Mouse (Mus musculus) central nervous system, embryonic 11.5 days (tissue): ENCODE results near the gene Mcpt1. TPM values are rescaled to one million over a fixed set of nuclear protein-coding genes. Genes with fewer than 3 reads are reported as not detected.

Source experiments
- polyA plus RNA-seq: library from polyadenylated mRNA; depleted of rRNA; stranded (reverse); fragments of >200 nt; gene quantifications from 2 replicates; pipeline ENCODE4 v1.2.3, GENCODE M21; 2012; rRNA removed

The Mcpt1 gene
- not detected in 2 replicates for polyA plus RNA-seq

DNA sequence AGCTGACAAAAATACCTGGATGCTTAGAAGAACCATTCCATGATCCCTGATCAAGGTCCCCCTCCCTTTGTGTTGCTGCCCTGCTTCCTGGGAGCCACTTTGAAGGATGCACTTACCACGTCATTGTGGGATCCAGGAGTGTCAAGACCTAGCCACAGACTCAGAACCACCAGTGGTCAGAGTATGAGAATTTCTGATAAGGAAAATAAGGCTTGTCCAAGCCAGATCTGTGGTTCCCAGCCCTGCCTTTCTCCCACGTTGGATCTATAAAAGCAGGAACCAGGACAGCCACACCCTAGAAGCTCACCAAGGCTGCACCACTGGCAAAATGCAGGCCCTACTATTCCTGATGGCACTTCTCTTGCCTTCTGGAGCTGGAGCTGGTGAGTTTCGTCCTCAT lies at the start of gene Mcpt1:
Gene Mcpt1, plus strand, starts transcription at position 301 of the 400 bp plus-strand sequence.

GRCm38 (mm10) chr14:56030395-56030794 lies 12.6 kb downstream of the Mcpt1 start, which contains the start of gene Mcpt9:
TSS of gene Mcpt9 (minus strand) at chr14:56030495.

DNA sequence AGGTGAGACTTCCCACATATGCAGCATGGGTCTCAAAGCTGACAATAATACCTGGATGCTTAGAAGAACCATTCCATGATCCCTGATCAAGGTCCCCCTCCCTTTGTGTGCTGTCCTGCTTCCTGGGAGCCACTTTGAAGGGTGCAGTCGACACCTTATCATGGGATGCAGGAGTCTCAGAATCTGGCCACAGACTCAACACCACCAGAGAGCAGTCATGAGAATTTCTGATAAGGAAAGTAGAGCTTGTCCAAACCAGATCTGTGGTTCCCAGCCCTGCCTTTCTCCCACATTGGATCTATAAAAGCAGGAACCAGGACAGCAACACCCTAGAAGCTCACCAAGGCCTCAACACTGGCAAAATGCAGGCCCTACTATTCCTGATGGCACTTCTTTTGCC lies 24.0 kb downstream of the Mcpt1 start, which contains the start of gene Mcpt2:
Gene Mcpt2, plus strand, starts transcription at position 250 of the 400 bp plus-strand sequence.

GRCm38 (mm10) chr14:56062213-56062612 lies 44.4 kb downstream of the Mcpt1 start, which contains the start of gene Mcpt4:
TSS of gene Mcpt4 (minus strand) at chr14:56062313.

Other genes starting within 250 kb of the Mcpt1 start
- gene Adcy4, start 233.9 kb upstream of the Mcpt1 start, polyA plus RNA-seq = 3.7 and 15.6 TPM in 2 replicates
- 7.1 and 18.8 TPM in 2 replicates for gene Ripk3, start 229.1 kb upstream of the Mcpt1 start, polyA plus RNA-seq
- gene Nfatc4, start 194.8 kb upstream of the Mcpt1 start, polyA plus RNA-seq = 43.3 and 96.2 TPM in 2 replicates
- gene Nynrin, start 164.0 kb upstream of the Mcpt1 start, polyA plus RNA-seq = 29.2 and 33.9 TPM in 2 replicates
- gene Cbln3, start 133.6 kb upstream of the Mcpt1 start, polyA plus RNA-seq = 0.58 and 0.65 TPM in 2 replicates
- 22.6 and 26.6 TPM in 2 replicates for gene Khnyn, start 133.0 kb upstream of the Mcpt1 start, polyA plus RNA-seq
- gene Sdr39u1, start 117.7 kb upstream of the Mcpt1 start, polyA plus RNA-seq = 30.6 and 42.5 TPM in 2 replicates
- gene Cma1, start 73.3 kb upstream of the Mcpt1 start, polyA plus RNA-seq = 0.05 TPM in 1 of 2 replicates, not detected in the other
- not detected in 2 replicates for gene Cma2, start 67.0 kb upstream of the Mcpt1 start, polyA plus RNA-seq
- not detected in 2 replicates for gene Mcpt9, start 12.5 kb downstream of the Mcpt1 start, polyA plus RNA-seq
- gene Mcpt2, start 24.1 kb downstream of the Mcpt1 start, polyA plus RNA-seq = not detected in 2 replicates
- gene Mcpt4, start 44.3 kb downstream of the Mcpt1 start, polyA plus RNA-seq = not detected in 2 replicates
- gene Mcpt8, start 67.3 kb downstream of the Mcpt1 start, polyA plus RNA-seq = not detected in 2 replicates
- gene Ctsg, start 84.6 kb downstream of the Mcpt1 start, polyA plus RNA-seq = 0.10 and 0.19 TPM in 2 replicates
- not detected in 2 replicates for gene Gzme, start 102.7 kb downstream of the Mcpt1 start, polyA plus RNA-seq
- gene Gzmd, start 114.6 kb downstream of the Mcpt1 start, polyA plus RNA-seq = not detected in 2 replicates
- 0.06 TPM in 1 of 2 replicates, not detected in the other for gene Gzmg, start 141.6 kb downstream of the Mcpt1 start, polyA plus RNA-seq
- not detected in 2 replicates for gene Gzmn, start 156.6 kb downstream of the Mcpt1 start, polyA plus RNA-seq
- gene Gzmf, start 193.4 kb downstream of the Mcpt1 start, polyA plus RNA-seq = not detected in 2 replicates
- not detected in 2 replicates for gene Gzmc, start 216.7 kb downstream of the Mcpt1 start, polyA plus RNA-seq
- 0.06 TPM in 1 of 2 replicates, not detected in the other for gene Gzmb, start 244.3 kb downstream of the Mcpt1 start, polyA plus RNA-seq